27 mouse cellular contexts compared by ENCODE assay signal in genomic region chr13:94646326-94646725, GRCm38 (mm10).
DNase-seq lines count a peak whose midpoint lies in the region; ATAC-seq and TF ChIP-seq lines count a peak whose summit lies in the region.
"Had no signal": no experiment of that assay in that cellular context is flagged by ENCODE, and none has a peak within 500 bp of the region (broad histone marks: within the 10 kb centered on the region; RNA-seq: fewer than 3 reads in every experiment).

No protein-coding gene starts in this region.

- no peak for TF ChIP-seq CTCF in midbrain, postnatal 0 days (IDR thresholded peaks at IDR 0.05)
- no peak for TF ChIP-seq CTCF in heart, adult 2 months (IDR thresholded peaks at IDR 0.05)

- H3K9me3 ChIP-seq in midbrain, embryonic 10.5 days (replicated peaks): no peaks in the 10 kb centered on the region
- H3K9me3 ChIP-seq in midbrain, postnatal 0 days (ENCODE audit: low read length): no peaks in the 10 kb centered on the region
- H3K9me3 ChIP-seq: forebrain, embryonic 10.5 days; forebrain, embryonic 13.5 days; G1E; hindbrain, embryonic 10.5 days; hindbrain, embryonic 13.5 days had no signal

- no peak overlapping the region for H3K4me3 ChIP-seq in midbrain, embryonic 10.5 days
- no peak overlapping the region for H3K4me3 ChIP-seq in midbrain, postnatal 0 days (ENCODE audit: low read depth, low read length)
- H3K4me3 ChIP-seq in heart, adult 2 months: no peak overlapping the region
- H3K4me3 ChIP-seq: forebrain, embryonic 10.5 days; forebrain, embryonic 13.5 days; hindbrain, embryonic 10.5 days; hindbrain, embryonic 13.5 days had no signal

- H3K27ac ChIP-seq in midbrain, embryonic 10.5 days (replicated peaks): no peak overlapping the region
- no peak overlapping the region for H3K27ac ChIP-seq in midbrain, postnatal 0 days (ENCODE audit: low read depth, low read length)
- H3K27ac ChIP-seq in heart, adult 2 months: no peak overlapping the region
- H3K27ac ChIP-seq: forebrain, embryonic 10.5 days; forebrain, embryonic 13.5 days; hindbrain, embryonic 10.5 days; hindbrain, embryonic 13.5 days; hindbrain, postnatal 0 days had no signal

- no peaks in the 10 kb centered on the region for H3K36me3 ChIP-seq in midbrain, embryonic 10.5 days
- H3K36me3 ChIP-seq in midbrain, postnatal 0 days (ENCODE audit: insufficient read depth, low read length): no peaks in the 10 kb centered on the region
- no peaks in the 10 kb centered on the region for H3K36me3 ChIP-seq in heart, adult 2 months (ENCODE audit: control insufficient read depth, insufficient read depth, low read length)
- H3K36me3 ChIP-seq: forebrain, embryonic 10.5 days; G1E; hindbrain, embryonic 10.5 days; hindbrain, embryonic 13.5 days had no signal

- no peaks in the 10 kb centered on the region for H3K79me2 ChIP-seq in heart, adult 2 months (replicated peaks; ENCODE audit: control insufficient read depth, insufficient read depth, low read length)

- no peak overlapping the region for H3K4me2 ChIP-seq in midbrain, postnatal 0 days (ENCODE audit: low read depth, low read length, poor library complexity, severe bottlenecking)
- H3K4me2 ChIP-seq: forebrain, embryonic 13.5 days; heart, embryonic 11.5 days; hindbrain, embryonic 13.5 days had no signal

- H3K27me3 ChIP-seq in midbrain, embryonic 10.5 days (ENCODE audit: low read depth, poor library complexity, severe bottlenecking): peaks cover 84% of the 10 kb centered on the region
- no peaks in the 10 kb centered on the region; the same call in 1 of the 2 replicates for H3K27me3 ChIP-seq in midbrain, postnatal 0 days (ENCODE audit: insufficient read depth, low read length)
- no peaks in the 10 kb centered on the region for H3K27me3 ChIP-seq in heart, adult 2 months (ENCODE audit: control insufficient read depth, insufficient read depth, low read length)
- H3K27me3 ChIP-seq: CH12.LX had no signal

- no peak for TF ChIP-seq POLR2A in heart, adult 2 months (IDR thresholded peaks at IDR 0.05; ENCODE audit: insufficient read depth, low read depth, low read length)

- no peak overlapping the region for H3K9ac ChIP-seq in midbrain, postnatal 0 days (replicated peaks; ENCODE audit: low read length, poor library complexity, severe bottlenecking)
- no peak overlapping the region for H3K9ac ChIP-seq in heart, adult 2 months (ENCODE audit: low read depth, low read length)
- H3K9ac ChIP-seq: forebrain, embryonic 13.5 days; hindbrain, embryonic 13.5 days had no signal

- peaks cover 32% of the 10 kb centered on the region for H3K4me1 ChIP-seq in midbrain, embryonic 10.5 days
- H3K4me1 ChIP-seq in midbrain, postnatal 0 days (ENCODE audit: insufficient read depth, low read length): 0 out of 2 replicates have a peak, but pooled peaks cover 3% of the 10 kb centered on the region
- H3K4me1 ChIP-seq in heart, adult 2 months (ENCODE audit: control insufficient read depth, insufficient read depth, low read length): no peaks in the 10 kb centered on the region; the same call in 1 of the 2 replicates

- TF ChIP-seq EP300 in heart, adult 2 months (IDR thresholded peaks at IDR 0.05; ENCODE audit: insufficient read depth, low read depth, low read length): no peak

- 63% methylated on average over 2 of the region's 2 CpGs for WGBS in midbrain, embryonic 10.5 days
- WGBS in midbrain, postnatal 0 days: 87% methylated on average over 2 of the region's 2 CpGs
- WGBS in heart, adult 2 months: 84% methylated on average over 2 of the region's 2 CpGs

- DNase-seq in midbrain, embryonic 10.5 days (ENCODE audit: low spot score): peak; percentile 7
- no peak for DNase-seq in midbrain, postnatal 0 days (ENCODE audit: low spot score)
- DNase-seq in ES-CJ7 (ENCODE audit: low read depth, low spot score) (peak; percentile 58), ZHBTc4 (ENCODE audit: low read depth, low spot score) (peak; percentile 75)
- no peak for DNase-seq in heart, adult 2 months
- DNase-seq in layer of hippocampus, postnatal 25 days (ENCODE audit: extremely low spot score in 1 of 2, low spot score in 1 of 2): no peak
- DNase-seq in yolk sac, embryonic 10.5 days (ENCODE audit: low spot score): no peak
- DNase-seq: adrenal gland, postnatal 25 days; B cell, adult 2 months; cerebellum, adult 18-20 months; cerebellum, adult 9-10 months; cerebellum, postnatal 14 days; gastrocnemius, postnatal 10 days; gastrocnemius, postnatal 36 days; heart, postnatal 36 days had no signal

- intact Hi-C loops in heart, adult 2 months (cut with DNase I): no loop called here

- no peak for ATAC-seq in midbrain, postnatal 0 days (ENCODE audit: low FRiP score)
- ATAC-seq: activated CD4-positive, CD25-positive, alpha-beta regulatory T cell, adult 4 months; forebrain, embryonic 13.5 days; forebrain, embryonic 16.5 days; hindbrain, postnatal 0 days; inflammation-experienced regulatory T-cells, adult 6 months; Patski had no signal

Comparison
In these comparisons a context has a peak if more than half of its experiments do, and no peak if none do; other contexts are left out.
1. DNase-seq: peak in midbrain, embryonic 10.5 days (single experiment), ES-CJ7 (single experiment) and ZHBTc4 (single experiment); none in midbrain, postnatal 0 days (single experiment), heart, adult 2 months (0 of 2), layer of hippocampus, postnatal 25 days (0 of 2) and yolk sac, embryonic 10.5 days (single experiment).